Mouse (Mus musculus) retina, postnatal 7 days (tissue): ENCODE results near the gene G6pc3.

Experiments
- DNase-seq: peaks from one replicate; pipeline ENCODE4 v3.0.0-alpha.2; 2012; ENCODE audit warnings: low read depth, low spot score

Gene G6pc3

DNA sequence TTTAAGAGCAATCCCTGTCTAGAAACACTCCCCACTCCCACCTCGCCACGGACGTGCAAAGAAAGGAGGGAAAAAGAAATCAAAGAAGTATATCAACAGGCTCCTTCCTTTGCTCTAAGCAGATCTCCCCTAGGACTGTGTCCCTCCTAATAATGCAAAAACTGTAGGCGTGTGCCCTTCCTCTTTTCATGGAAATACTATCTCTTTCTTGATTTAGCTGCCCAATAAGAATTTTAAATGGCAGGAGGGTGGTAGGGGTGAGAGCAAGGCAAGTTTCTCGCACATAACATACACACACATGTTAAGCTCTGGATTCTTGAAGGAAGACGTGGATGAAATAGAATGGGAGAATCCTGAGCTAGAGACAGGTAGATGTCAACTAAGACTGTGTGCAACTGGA, 440 bp upstream of the G6pc3 start:
- DNase-seq = no peak

DNA sequence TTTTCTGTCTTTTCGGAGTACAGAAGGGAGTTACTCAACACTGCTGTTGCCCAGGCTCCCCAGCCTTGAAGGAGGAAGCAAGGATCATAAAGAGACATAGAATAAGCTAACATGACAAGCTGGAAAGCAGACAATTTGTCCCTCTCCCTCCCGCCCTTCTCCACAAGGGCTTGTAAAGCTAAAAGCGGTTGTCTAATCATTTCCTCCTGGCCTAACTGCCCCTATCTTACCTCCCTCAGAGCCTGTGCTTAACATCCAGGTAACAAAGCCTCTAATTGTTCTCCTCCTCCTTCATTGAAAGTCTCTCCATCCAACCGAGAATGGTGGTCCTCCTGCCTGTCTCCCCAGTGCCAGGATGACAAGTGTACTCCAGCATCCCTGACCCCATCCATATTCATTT, 1.4 kb downstream of the G6pc3 start:
- DNase-seq = no peak

DNA sequence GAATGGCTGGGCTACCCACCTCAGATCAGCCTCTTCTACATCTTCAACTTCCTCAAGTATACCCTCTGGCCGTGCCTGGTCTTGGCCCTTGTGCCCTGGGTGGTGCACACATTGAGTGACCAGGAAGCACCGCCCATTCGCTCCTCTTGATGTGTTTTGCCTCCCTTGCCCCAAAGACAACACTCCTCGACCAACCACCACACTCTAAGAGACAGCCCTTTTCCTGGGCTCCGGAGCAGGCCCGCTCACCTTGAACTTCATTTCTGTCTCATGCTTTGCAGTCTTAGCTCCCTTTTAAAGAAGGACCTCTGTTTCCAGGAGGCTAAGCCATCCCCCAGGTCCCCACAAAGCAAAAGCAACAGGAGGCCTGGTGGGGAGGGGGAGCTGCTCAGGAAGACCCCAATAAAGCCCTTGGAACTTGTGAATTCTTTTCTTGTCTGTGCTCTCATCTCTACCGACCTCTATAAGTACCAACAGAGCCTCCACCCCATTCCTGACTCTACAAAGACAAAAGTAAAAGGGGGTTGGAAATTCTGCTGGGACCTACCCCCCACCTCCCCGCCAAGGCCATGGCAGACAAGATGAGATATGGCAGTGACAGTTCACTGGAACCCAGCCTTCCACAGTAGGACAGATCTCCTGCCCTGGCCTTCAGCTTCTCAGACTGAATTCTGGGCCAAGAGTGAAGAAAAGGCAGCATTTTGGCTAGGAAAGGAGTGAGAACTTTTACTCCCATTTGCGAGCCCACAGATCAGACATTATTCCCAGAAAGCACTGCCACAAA, 4.4 kb downstream of the G6pc3 start:
- no peak for DNase-seq

DNA sequence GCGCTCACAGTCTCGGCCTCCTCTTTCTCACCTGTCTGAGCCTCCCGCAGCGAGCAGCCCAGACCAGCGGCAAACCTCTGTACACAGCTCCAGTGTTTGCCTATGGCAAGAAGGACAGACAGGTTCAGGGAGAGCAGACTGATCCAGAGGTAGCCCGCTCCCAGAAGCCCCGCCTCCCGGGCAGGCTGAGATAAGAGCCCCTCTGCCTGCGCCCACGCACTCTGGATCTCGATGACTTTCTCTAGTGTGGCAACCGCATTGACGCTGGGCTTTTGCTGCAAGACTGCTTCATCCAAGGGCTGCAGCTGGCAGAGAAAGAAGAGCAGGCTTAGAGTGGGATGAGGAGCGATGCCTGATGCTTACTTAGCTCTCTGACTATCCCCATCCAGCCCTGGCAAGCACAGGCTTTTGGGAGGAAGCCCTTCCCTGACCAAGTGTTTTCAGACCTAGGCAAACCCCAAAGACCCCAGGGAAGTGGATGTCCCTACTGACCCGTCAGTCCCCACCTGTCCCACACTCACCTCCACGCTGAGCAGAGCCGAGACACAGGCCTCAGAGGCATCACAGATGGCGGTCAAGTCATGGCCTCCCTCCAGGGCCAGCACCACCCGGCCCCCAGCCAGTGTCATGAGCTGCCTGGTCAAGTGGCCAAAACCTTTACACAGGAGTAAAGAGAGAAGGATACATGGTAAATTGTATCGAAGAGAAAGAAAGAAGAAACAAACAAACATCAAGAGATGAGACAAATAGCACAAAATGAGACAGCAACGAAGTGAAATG, 6.8 kb downstream of the G6pc3 start:
- no peak for DNase-seq

DNA sequence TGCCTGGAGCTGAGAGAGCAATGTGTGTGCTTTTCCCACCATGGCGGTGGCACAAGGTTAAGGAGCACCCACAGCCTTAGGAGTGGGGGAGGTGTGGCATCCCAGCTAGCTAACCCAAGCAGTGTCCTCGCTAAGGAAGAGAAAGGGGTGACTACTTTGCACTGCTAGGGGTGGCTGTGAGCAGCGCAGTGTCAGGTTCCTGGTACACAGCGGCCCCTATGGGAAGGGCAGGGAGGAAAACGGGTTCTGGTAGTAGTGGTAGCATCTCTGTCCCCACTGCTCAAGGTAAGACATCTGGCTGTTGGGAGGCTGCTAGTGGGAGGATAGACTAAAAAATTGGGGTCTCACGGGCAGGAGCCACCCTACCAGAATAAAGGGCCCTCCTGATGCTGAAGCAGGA, 8.8 kb downstream of the G6pc3 start:
- no peak for DNase-seq

DNA sequence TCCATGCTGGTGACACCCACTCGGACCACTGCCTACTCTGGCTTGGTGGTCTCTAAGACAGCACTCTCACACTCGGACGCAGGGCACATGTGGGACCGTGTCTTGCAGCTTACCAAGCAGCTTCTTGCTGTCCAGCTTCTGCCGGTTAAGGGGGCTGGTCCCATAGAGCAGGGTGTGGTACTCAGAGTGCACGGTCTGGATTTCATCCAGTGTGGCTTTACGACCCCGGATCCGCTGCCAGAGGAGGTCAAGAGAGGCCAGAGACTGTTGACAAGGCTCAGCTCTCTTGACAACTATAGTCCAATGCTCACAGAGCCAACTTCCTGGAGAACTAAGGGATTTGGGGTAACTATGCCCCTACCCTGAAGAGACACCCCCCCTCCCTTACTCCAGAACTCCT, 10.4 kb downstream of the G6pc3 start:
- DNase-seq = no peak

DNA sequence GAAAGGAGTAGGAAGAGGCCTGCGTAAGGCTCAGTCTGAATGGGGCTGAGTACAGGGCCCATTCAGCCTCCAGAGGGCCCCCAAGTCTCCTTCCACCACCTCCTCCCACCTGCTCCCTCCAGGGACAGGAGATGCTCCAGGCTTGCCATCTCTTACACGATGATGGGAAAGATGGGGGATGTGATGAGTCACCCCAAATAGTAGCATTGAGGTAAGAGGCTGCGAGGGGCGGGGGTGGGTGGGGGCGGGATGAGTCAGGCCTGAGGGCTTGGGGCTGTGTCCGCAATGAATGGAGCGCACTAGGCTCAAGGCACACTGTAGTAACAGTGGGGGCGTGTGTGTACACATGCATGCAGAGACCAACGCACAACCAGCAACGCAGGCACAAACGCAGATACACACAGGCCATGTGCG, 12.0 kb downstream of the G6pc3 start:
- no peak for DNase-seq

DNA sequence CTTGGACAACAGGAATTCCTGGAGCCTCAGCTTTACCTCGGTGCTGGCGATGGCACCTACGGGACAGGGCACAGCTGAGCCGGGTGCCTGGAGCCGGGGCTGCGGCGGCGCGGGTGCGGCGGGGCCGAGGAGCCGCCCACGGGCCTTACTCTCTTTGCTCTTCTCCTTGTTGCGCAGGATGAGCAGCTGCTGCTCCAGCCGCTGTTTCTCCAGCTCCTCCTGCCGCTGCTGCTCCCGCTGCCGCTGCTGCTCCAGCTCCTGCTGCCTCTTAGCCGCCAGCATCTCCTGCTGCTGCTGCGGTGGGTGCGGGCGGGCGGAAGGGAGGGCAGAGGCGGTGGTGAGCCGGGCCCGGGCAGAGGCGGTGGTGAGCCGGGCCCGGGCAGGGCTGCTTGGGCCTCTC, 17.1 kb downstream of the G6pc3 start:
- no peak for DNase-seq

DNA sequence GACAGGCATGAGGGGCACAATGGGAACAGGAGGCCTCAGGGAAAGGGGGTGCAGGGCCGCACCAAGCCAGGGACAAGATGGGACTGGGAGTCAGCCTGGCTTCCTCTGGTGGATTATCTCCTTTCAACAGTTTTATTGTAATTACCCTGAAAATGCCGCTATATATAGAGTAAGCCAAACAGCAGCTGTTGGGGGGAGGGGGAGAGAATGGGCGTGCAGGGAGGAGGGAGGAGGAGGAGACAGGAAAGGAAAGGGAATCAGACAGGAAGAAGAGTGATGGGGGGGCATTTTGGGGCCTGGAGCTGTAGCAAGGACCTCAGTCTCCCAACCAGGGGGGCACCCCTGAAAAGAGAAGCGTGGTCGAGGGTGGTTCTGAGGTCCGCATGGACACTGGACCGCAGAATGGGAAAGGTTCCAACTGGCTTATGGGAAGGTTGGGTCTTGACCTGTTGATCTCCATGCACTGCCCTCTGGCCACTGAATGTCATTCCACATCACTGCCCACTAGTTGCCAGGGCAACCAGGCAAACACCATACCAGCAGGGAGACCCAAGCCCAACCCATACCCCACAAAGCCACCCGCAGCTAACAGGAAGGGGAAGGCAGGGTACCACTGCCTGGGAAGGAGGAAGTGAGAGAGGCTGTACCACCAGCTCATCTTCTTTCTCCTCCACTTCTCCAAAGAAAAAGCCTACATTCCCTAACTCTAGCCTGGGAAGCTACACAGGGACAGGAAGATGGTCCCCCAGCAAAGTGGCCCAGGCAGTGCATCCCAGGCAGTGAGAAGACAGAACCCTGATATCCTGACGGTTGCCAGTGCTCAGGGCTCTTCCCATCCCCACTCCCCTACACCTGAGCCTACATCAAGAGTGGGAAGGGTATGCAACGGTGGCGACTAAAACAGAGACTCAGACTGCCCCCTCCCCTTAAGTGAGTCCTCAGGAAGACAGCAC, 18.7 kb downstream of the G6pc3 start:
- DNase-seq = no peak

DNA sequence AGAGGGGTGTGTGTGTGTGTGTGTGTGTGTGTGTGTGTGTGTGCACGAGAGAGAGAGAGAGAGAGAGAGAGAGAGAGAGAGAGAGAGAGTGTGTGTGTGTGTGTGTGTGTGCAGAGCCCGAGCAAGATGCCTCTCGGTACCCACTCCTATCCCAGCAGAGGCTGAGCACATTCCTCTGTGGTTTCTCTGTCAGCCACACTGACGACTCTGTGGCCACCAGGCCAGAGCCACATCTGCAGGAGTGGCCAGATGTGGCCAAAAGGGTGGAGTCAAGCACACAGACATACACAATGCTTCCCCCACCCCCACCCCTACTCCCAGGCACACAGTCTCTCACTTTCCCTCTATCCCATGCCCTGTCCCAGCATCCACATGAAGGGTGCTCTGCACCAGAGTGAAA, 19.4 kb downstream of the G6pc3 start:
- DNase-seq = no peak

DNA sequence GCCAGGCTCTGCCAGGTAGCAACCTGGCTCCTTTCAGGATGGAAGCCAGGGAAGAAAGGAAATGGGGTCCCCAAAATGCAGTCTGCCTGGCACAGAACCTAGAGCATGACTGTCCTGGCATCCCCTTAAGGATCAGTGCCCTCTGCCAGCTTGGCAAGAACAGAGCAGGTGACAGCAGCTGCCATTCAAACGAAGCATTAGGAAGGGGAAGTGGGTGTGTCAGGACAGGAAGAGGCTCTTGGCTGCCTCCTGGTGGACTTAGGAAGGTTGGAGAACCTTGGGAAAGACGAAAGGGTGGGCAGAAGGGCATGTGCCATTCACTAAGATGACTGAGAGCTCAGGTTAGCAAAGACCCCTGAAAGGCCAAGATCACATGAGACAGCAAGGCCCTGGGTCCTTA, 20.3 kb downstream of the G6pc3 start:
- DNase-seq = peak; percentile 49

DNA sequence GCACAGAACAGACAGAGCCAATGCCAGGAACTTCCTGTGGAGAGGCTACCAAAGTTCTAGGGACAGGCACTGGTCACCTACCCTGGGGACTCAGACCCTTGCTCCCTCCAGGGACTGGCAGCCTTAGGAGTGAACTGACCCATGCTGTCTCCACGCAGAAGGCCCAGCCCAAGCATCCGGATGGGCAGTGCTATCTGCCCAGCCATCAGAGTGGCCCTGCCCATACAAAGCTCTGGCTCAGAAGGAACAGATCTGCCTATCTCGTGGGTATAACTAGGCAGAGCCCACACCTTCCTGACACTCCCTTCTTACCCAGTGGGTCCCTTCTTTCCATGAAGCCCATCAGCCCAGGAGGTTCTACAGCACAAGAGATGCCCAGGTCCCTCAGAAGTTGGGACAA, 20.8 kb downstream of the G6pc3 start:
- DNase-seq = no peak

DNA sequence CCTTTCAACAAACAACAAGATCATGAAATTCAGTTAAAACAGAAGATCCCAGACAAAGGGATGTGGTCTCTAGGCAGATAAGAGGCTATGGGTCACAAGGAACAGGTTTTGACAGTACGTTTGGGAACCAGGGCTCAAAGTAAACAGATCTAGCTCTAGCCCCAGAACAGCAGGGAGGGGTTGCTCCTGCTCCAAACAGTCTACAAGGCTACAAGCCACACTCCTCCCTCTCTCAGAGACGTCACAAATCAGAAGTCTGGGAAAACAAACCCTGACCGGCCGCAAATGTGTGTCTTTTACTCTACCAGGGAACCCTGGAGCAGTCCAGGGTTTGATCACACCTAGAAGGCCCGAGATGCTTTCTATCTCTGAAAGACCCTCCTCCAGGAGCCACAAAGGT, 21.6 kb downstream of the G6pc3 start:
- DNase-seq = no peak

DNA sequence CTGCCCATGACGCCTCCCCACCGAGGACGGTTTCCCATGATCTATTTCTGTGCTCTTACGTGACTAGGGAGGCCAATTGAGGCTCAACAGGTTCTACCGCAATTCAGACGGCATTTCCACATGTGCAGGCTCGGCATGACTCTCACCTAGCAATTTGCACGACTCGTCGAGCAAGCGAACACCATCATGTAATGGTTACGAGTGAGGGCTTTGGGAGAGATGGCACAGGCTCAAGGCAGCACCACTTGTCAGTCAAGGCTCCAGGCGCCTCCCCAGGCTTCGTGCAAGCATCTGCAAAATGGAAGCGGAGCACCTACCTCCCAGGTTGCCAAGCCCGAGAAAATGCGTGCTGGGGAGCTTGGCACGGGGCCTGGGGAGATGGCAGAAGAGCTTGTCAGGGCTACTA, 22.5 kb downstream of the G6pc3 start:
- DNase-seq = no peak

DNA sequence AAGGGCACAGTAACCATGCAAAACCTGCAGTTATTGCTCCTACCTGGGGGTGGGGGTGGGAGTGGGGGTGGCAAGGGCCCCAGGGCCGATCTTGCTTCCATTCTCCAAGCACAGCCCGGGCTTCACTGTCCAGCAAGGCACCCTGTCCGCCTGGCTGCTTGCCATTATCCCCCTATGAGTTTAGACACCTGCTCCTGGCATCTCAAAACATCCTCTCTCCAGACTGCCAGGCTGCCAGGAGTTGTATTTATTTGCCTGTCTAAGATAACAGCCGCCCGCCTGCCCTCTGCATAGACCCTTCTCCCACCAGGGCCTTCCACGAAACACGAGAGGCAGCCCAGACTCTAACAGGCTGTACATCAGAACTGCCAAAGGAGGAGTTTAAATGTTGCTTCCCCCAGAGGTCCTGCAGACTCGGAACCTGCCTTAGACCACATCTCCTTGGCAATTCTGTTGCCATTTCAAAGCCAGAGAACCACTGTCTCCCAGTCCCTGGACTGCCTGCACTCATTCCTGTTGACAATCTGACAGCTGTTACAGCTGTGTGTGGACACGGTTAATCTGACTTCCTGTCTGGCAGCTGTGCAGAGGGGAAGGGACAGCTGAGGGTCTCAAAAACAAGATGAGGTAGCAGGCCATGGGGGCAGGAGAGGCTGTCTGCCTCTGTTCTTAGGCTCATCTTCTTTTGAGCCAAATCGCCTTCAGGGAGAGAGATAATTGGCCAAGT, 25.2 kb downstream of the G6pc3 start:
- DNase-seq = no peak

DNA sequence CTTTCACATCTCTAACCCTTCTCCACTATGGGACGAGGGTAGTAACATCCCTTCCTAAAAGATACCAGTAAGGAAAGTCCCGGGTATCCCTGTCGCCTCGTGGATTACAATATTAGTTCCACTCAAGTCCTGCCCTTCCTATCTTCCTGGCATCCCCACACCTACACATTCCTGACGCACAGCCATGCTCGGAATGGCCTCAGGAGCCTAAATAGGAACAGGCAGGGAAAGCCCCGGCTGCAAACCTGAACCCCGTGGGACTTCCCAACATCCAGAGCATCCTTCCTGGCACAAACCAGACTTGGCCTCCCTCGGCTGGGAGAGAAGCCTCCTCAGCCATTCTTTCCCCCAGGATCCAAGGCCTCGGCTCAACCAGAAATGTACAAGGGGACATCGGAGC, 26.1 kb downstream of the G6pc3 start:
- no peak for DNase-seq

DNA sequence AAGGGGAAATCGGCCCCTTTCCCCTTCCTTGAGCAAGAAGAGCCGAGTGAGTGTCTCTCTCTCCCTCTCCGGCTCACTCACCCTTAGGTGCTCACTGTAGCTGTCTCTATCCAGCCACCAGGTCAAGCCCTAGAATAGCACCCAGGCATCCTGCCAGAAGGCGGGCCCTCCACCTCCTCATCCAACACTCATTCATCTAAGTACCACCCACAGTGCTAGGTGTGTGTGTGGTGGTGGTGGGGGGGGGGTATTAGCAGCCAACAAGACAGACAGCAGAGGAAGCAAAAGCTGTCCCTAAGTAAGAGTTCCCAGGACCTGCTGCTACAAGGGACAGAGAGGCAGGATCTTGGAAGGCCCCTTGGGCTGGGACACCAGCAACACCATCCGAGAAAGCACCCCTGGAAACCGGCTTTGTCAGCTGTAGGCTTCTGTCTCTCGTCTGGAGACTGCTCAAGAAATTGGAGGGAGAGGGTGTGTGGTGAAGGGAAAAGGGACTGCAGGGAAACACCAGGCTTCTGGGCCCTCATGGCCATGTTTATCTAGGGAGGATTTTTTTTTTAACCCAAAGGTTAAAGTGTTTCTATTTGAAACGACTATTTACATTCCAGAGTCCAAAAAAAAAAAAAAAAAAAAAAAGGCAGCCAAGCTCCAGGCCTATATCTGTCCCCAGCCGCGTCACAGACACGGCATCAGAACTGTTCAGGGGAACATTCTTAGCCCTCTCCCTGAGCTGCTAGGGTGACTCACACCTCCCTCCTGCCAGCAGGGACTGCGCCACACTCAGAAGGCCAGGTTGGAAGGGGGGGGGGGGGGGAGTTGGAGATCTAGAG, 26.9 kb downstream of the G6pc3 start:
- DNase-seq = no peak

DNA sequence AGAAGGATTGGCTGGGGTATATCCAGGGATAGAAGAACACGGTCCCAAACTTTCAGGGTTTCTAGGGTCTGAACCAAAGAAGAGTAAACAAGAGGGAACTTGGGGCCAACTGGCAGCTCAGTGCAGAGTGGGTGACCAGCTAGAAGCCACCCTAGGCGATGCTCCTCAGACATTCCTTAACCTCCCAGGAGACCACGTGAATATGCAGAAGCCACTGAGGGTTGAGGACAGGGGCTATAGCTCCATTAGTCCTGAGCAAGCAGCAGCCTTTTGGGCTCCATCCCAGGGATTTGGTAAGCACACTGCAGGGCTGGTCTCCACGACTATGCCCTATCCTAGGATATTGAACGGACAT, 27.4 kb downstream of the G6pc3 start:
- DNase-seq = no peak

DNA sequence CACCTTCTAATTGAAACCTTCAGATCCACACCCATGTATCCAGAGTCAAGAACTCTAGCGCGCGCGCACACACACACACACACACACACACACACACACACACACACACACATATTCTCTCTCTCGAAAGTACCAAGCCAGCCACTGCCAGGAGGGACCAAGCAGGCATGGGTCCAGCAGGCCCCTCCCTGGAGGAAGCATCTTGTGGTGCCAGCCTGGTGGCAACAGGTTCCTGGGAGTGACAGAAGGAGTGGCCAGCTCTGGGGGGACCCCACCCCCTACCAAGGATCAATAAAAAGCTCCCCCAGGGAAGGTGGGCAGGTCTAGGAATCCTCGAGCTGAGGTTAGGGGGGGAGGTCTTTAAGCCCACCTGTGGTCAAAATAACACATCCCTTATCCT, 28.0 kb downstream of the G6pc3 start:
- DNase-seq = no peak

DNA sequence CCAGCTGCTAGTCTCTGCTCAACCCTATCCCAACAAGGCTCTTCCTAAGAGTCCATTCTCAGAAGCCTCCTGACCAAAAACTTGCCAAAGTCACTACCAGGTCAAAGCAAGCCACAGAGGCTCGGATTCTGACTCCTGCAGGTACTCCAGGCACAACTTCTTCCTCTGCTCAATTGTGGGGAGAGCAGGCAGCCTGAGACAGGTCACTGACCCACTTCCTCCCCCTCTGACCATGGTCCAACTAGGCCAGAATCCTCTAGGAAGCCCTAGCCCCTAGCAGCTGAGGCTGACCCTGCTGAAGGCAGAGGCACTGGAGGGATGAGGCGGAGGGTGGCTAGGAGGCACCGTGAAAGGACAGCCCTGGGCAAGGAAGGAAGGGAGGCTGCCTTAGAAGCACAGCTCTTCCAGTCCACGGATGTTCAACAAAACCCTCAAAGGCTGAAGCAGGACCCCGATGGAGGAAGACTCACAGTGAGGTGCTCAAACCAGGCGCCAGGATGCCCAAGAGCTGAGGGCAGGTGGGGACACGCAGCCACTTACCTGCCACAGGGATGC, 28.5 kb downstream of the G6pc3 start:
- DNase-seq = no peak
